Mouse (Mus musculus) limb, embryonic 11.5 days (tissue): ENCODE results near the gene Ndufa6. TPM values are rescaled to one million over a fixed set of nuclear protein-coding genes. Genes with fewer than 3 reads are reported as not detected.

Experiments used
- microRNA-seq: library from miRNA; unstranded; fragments of <30 nt; microRNA quantifications from one replicate; pipeline ENCODE4, GENCODE M21; 2016
- polyA plus RNA-seq: library from polyadenylated mRNA; unstranded; fragments of >200 nt; fragmentation: Nextera tagmentation; extraction: Ambion mirVana; gene quantifications from 2 replicates; pipeline ENCODE4 v1.2.1, GENCODE M21; 2014

Gene Ndufa6
- polyA plus RNA-seq, 1 experiment from 2014 or later: 278 TPM

Small RNA genes lying within 50 kb of the gene (microRNA-seq; reads per million reads assigned to microRNA genes)
- gene Mir7684: not detected

Other genes starting within 250 kb of the Ndufa6 start
- 22.3 and 24.4 TPM in 2 replicates for gene Ccdc134, start 226.4 kb downstream of the Ndufa6 start, polyA plus RNA-seq
- 129 and 138 TPM in 2 replicates for gene Srebf2, start 207.1 kb downstream of the Ndufa6 start, polyA plus RNA-seq
- gene Shisa8, start 141.5 kb downstream of the Ndufa6 start, polyA plus RNA-seq: 0.31 TPM in 1 of 2 replicates, not detected in the other
- 0.27 TPM in 1 of 2 replicates, not detected in the other for gene Tnfrsf13c, start 130.0 kb downstream of the Ndufa6 start, polyA plus RNA-seq
- 88.0 and 89.3 TPM in 2 replicates for gene Cenpm, start 109.6 kb downstream of the Ndufa6 start, polyA plus RNA-seq
- gene 1500009C09Rik, start 101.9 kb downstream of the Ndufa6 start, polyA plus RNA-seq: not detected in 2 replicates
- gene Sept3, start 79.4 kb downstream of the Ndufa6 start, polyA plus RNA-seq: 37.6 and 47.4 TPM in 2 replicates
- gene Wbp2nl, start 55.4 kb downstream of the Ndufa6 start, polyA plus RNA-seq: 0.20 TPM in 1 of 2 replicates, not detected in the other
- 25.8 and 29.7 TPM in 2 replicates for gene Naga, start 15.4 kb downstream of the Ndufa6 start, polyA plus RNA-seq
- 6.0 and 7.0 TPM in 2 replicates for gene Pheta2, start 15.4 kb downstream of the Ndufa6 start, polyA plus RNA-seq
- 220 and 233 TPM in 2 replicates for gene Smdt1, start 15.4 kb downstream of the Ndufa6 start, polyA plus RNA-seq
- gene Cyp2d22, start 25.9 kb upstream of the Ndufa6 start, polyA plus RNA-seq: 1.6 and 1.7 TPM in 2 replicates
- not detected in 2 replicates for gene Cyp2d11, start 39.7 kb upstream of the Ndufa6 start, polyA plus RNA-seq
- gene Cyp2d10, start 52.9 kb upstream of the Ndufa6 start, polyA plus RNA-seq: not detected in 2 replicates
- not detected in 2 replicates for gene Cyp2d9, start 79.1 kb upstream of the Ndufa6 start, polyA plus RNA-seq
- not detected in 2 replicates for gene Cyp2d12, start 200.8 kb upstream of the Ndufa6 start, polyA plus RNA-seq